Mouse (Mus musculus) CH12F3 (cell line): ENCODE measurements around the gene Fam193a.

Source experiments
- in situ Hi-C: fragments of 300-500 bp; cut with MboI; formaldehyde crosslinking; loops from 2 replicates; pipeline ENCODE4 v1.14.3; 2020; ENCODE audit warnings: low sequenced_read_pairs

Fam193a gene

DNA sequence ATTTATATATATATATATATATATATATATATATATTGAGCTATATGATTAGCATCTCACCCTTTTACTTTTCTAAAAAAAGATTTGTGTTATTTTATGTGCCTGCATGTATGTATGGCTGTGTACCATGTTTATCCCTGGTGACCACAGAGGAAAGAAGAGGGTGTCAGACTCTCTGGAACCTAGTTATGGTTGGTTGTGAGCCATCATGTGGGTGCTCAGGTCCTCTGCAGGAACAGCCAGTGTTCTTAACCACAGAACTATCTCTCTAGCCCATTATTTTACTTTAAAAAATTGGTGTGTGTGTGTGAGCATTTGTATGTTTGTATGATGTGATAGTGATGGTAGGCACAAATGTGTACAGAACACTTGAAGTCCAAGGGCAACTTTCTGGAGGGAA, 9.1 kb downstream of the Fam193a start:
- in situ Hi-C loops: no loop called here

- in situ Hi-C loops: no loop called here
Measured at GRCm38 (mm10) chr5:34381700-34382099, 12.0 kb downstream of the Fam193a start.

- in situ Hi-C loops: no loop called here
Measured at GRCm38 (mm10) chr5:34385616-34386015, 15.9 kb downstream of the Fam193a start.

DNA sequence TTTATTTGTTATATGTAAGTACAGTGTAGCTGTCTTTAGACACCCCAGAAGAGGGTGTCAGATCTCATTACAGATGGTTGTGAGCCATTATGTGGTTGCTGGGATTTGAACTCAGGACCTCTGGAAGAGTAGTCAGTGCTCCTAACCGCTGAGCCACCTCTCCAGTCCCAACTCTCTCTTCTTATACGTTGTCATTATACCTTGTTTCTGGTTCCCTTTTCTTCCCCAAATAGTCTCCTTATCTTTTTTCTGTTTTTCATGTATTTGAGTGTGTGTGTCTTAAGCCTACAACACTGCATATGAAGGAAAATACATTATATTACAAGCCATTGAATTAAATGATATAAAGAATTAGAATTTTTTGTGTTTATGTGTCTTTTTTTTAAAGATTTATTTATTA, 17.0 kb downstream of the Fam193a start:
- in situ Hi-C loops: no loop called here

- in situ Hi-C loops: no loop called here
Measured at GRCm38 (mm10) chr5:34393251-34393650, 23.5 kb downstream of the Fam193a start.

DNA sequence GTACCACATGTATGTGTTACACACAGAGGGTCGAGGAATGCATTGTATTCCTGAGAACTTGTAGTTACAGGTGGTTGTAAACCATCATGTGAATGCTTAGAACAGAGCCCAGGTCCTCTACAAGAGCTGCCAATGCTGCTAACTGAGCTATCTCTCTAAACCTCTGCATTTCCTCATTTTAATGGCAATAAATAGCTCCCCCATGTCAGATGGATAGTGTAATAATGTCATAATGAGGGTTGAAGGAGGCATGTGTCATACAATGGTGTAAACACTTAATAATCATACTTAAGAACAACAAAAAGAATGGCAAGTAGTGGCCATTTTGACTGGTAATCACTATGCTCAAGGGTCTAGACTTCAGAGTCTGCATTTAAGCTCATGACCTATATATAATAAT, 25.6 kb downstream of the Fam193a start:
- in situ Hi-C loops: no loop called here

- in situ Hi-C loops: no loop called here
Measured at GRCm38 (mm10) chr5:34395850-34396540, 26.3 kb downstream of the Fam193a start.

GRCm38 (mm10) chr5:34397866-34398265, 28.1 kb downstream of the Fam193a start:
- in situ Hi-C loops: no loop called here

GRCm38 (mm10) chr5:34398326-34398725, 28.6 kb downstream of the Fam193a start:
- in situ Hi-C loops: no loop called here

- in situ Hi-C loops: no loop called here
Measured at GRCm38 (mm10) chr5:34407366-34407918, 37.7 kb downstream of the Fam193a start.

DNA sequence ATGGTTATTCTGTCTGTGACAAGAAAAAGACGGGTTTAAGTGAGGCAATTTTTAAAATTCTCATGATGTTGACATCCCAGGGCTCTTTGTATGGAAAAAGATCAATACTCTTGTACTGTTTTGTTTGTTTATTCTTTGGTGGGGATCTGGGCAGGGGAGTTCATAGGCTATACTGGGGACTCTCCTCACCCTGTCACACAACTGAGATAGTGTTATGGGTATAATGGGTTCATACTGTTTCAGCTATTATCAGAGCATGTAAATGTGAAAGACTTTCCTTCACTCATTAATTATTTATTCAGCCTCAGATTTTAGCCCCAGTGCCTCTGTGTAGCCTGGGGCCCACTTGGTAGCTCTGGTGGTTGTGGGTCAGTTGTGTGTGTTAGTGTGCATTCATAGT, 39.3 kb downstream of the Fam193a start:
- in situ Hi-C loops: no loop called here

- in situ Hi-C loops: no loop called here
Measured at GRCm38 (mm10) chr5:34410819-34411218, 41.1 kb downstream of the Fam193a start.

- in situ Hi-C loops: no loop called here
Measured at GRCm38 (mm10) chr5:34413921-34414320, 44.2 kb downstream of the Fam193a start.

GRCm38 (mm10) chr5:34417251-34418008, 47.7 kb downstream of the Fam193a start:
- in situ Hi-C loops: no loop called here

GRCm38 (mm10) chr5:34419188-34419587, 49.5 kb downstream of the Fam193a start:
- in situ Hi-C loops: no loop called here

DNA sequence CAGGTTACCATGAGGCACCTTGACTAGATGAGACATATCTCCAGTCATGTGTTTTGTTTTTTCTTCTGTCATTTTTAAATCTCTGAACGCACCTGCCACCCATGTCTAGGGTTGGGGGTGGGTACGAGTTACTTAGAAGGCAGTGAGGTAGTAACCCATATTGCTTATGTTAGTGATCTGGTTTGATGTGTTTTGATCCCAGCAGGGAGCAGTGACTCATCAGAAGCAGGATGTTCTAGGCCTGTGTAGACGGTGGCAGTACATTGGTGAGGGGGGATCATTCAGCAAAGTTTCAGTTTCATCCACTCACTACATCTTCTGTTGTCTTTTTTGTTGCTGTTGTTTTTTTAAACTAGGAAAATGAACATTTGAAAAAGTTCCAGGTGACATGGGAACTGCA, 61.0 kb downstream of the Fam193a start:
- in situ Hi-C loops: no loop called here

GRCm38 (mm10) chr5:34433786-34434185, 64.1 kb downstream of the Fam193a start:
- in situ Hi-C loops: no loop called here

DNA sequence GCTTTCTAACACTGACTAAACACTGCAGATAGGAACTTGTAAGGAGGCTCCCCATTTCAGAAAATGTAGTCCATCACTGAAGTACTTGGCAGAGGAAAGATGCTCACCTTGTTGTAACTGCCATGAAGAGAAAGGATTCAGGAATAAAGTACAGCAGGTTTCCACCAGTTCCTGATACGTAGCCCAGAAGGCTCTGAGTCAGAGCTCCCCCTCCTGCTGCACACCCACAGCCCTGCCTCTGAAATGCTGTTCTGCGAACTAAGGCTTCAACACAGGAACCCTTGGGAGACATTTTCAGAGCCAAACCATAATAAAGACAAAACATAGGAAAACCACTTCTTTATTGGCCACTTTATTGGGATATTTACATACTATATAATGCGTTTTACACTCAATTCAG, 64.5 kb downstream of the Fam193a start:
- in situ Hi-C loops: no loop called here

DNA sequence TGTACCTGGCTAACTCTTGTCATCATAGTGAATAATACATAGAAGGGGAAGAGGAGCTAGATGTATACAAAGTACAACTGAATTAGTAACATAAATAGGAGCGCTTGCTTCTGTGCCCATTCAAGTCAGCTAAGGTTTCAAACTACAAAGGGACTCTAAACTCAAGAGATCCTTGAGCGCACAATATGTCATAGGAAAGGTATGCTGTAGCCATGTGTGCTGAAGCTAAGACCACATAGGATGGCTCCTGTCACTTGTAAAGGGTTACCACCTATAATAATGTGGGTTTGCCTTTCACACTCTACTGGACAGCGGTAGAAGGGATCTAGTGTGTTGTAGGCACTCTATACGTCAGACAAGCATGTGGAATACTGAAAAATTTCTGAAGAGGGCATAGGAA, 68.3 kb downstream of the Fam193a start:
- in situ Hi-C loops: no loop called here

GRCm38 (mm10) chr5:34438659-34439058, 68.9 kb downstream of the Fam193a start:
- in situ Hi-C loops: no loop called here

DNA sequence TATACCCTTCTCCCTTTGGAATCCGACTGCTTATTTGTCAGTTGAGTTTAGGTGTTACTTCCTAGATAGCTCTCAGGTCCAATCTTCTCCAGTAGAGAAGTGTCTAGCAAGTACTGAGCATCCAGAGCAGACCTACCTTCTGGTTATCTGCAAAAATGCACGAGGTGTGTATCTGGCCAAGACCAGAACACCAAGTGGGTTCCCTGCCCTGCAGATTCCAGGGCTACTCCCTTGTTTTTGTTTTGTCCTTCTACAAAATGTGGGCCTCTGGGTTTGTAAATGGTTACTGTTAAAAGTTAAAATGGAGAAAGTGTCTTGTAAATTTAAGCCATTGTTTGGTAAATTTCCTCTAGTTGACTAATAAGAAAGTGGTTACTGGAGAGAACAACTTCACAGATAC, 70.0 kb downstream of the Fam193a start:
- in situ Hi-C loops: no loop called here

DNA sequence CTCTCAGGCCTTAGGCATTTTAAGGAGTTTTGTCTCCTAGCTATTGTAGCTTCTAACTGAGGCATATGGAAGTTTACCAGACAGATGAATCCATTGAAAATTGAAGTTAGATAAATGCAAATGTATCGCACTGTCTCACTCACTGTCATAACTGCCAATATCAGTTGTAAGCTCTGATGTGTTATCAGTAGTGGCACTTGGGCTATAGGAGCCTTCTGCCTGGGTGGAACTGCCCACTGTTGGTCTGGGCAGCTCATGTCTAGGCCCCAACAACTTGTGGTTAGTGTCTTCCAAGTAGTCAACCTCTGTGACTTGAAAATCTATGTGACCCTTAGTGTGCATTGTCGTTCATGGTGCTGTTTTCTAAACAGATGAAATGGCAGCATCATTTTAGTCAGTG, 72.1 kb downstream of the Fam193a start:
- in situ Hi-C loops: no loop called here
